Mouse (Mus musculus) olfactory bulb, adult 2 months (tissue): ENCODE data around the gene Epb41.

Source experiments
- CTCF ChIP-seq: fragments of 200-500 bp; IDR thresholded peaks from 2 replicates; pipeline ENCODE4 v1.5.1; 2012; ENCODE audit warnings: low read depth, mild to moderate bottlenecking, low read length, moderate library complexity; ENCODE audit not compliant: insufficient read depth
- POLR2A ChIP-seq: fragments of 200-500 bp; IDR thresholded peaks from 2 replicates; pipeline ENCODE4 v1.6.1; 2012; ENCODE audit warnings: mild to moderate bottlenecking, low read depth, low read length, moderate library complexity; ENCODE audit not compliant: insufficient read depth

- no peak for TF ChIP-seq CTCF
- TF ChIP-seq POLR2A = no peak
Measured at GRCm38 (mm10) chr4:131929146-131929545, 146.0 kb downstream of the Epb41 start.
